Mouse (Mus musculus): ENCODE data around the gene Btbd35f10. TPM values are rescaled to one million over a fixed set of nuclear protein-coding genes. Genes with fewer than 3 reads are reported as not detected.

Gene Btbd35f10
- polyA plus RNA-seq (2014; fragmentation: Illumina TruSeq; extraction: RNeasy Lipid Tissue Mini Kit (QIAGEN cat#74804); ENCODE audit: low read depth, low replicate concordance): not detected

DNA sequence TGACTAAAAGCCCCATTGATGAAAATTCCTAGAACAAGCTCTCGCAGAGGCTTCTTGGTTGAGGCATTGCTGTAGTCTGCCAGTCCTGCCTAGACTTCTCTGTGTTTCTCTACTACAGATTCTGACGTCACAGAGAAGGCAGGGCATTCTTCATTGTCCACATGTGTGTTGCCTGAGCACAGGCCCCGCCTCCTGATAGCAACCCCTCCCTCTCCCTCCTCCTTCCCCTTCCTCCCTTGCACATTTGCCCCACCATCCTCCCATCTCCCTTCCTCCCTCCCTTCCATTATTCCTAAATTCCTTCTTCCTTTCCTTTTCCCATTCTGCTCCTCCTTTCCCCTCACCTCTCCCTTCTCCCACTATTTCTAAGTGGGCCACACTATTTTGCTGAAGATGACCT, at the start of gene Btbd35f10:
Gene Btbd35f10, minus strand, starts transcription at position 101 of the 400 bp plus-strand sequence.

Other genes with a start within 250 kb of the Btbd35f10 start
- not detected for gene Btbd35f18, start 52.7 kb downstream of the Btbd35f10 start, polyA plus RNA-seq (2014; fragmentation: Illumina TruSeq; extraction: RNeasy Lipid Tissue Mini Kit (QIAGEN cat#74804); ENCODE audit: low read depth, low replicate concordance)
- not detected for gene Btbd35f16, start 204.1 kb upstream of the Btbd35f10 start, polyA plus RNA-seq (2014; fragmentation: Illumina TruSeq; extraction: RNeasy Lipid Tissue Mini Kit (QIAGEN cat#74804); ENCODE audit: low read depth, low replicate concordance)

Measured in heart, adult 10 weeks (tissue).